Mouse (Mus musculus) layer of hippocampus, adult 2 months (tissue): ENCODE data around the gene Ghdc. TPM values are rescaled to one million over a fixed set of nuclear protein-coding genes. Genes with fewer than 3 reads are reported as not detected.

Experiments
- DNase-seq, 2 experiments: peaks; one replicate each; pipeline ENCODE4 v3.0.0; 2022; ENCODE audit warnings: low spot score in 2 of 2
- H3K27ac ChIP-seq: fragments of 200-600 bp; 2 replicates; pipeline ENCODE4 v1.8.1; 2022
- H3K4me3 ChIP-seq: fragments of 200-600 bp; 2 replicates; pipeline ENCODE4 v1.8.1; 2022; ENCODE audit warnings: mild to moderate bottlenecking
- CTCF ChIP-seq: fragments of 200-600 bp; conservative IDR thresholded peaks from 2 replicates; pipeline ENCODE4 v1.8.1; 2022; ENCODE audit warnings: antibody characterized with exemption, mild to moderate bottlenecking, moderate library complexity
- long read RNA-seq, 2 experiments: library from polyadenylated mRNA; stranded (forward); transcript quantifications; one replicate each; pipeline ENCODE4 v2.0.0; 2021; ENCODE audit warnings: borderline mapping rate in 2 of 2
- total RNA-seq, 2 experiments: library from RNA; stranded (reverse); gene quantifications; 2 replicates each; pipeline ENCODE4 v1.2.3; 2021

Ghdc gene
- 1 to 10 TPM; 4.3 to 5.2 TPM for total RNA-seq
- long read RNA-seq, experiment 1, partial matches to known transcripts: 1 of 3 reads
- long read RNA-seq, experiment 1, other reads (novel, unspliced or antisense): 1 of 3 reads
- long read RNA-seq, experiment 2, partial matches to known transcripts: 1 of 4 reads
- long read RNA-seq, experiment 2, other reads (novel, unspliced or antisense): 2 of 4 reads

- Histone ChIP-seq H3K27ac (peak within 1 kb of the TSS; percentile 87), H3K4me3 (peak within 1 kb of the TSS; percentile 66)
- TF ChIP-seq CTCF: no peak
- peak; percentile 67 to 79 for DNase-seq
Observed at GRCm38 (mm10) chr11:100770646-100771408, at the start of gene Ghdc. Gene Ghdc, minus strand, starts transcription at chr11:100770957.

- Histone ChIP-seq H3K27ac (no peak overlapping the region), H3K4me3 (no peak overlapping the region)
- TF ChIP-seq CTCF: no peak
- no peak for DNase-seq
Observed at GRCm38 (mm10) chr11:100820047-100820446, 49.3 kb upstream of the Ghdc start.

GRCm38 (mm10) chr11:100819626-100820025 is 48.9 kb upstream of the Ghdc start:
- no peak for TF ChIP-seq CTCF
- H3K27ac ChIP-seq: no peak overlapping the region
- no peak for DNase-seq
- H3K4me3 ChIP-seq: no peak overlapping the region

- TF ChIP-seq CTCF: no peak
- Histone ChIP-seq H3K27ac (no peak overlapping the region), H3K4me3 (no peak overlapping the region)
- no peak for DNase-seq
Observed at GRCm38 (mm10) chr11:100819048-100819447, 48.3 kb upstream of the Ghdc start.

- Histone ChIP-seq H3K4me3 (no peak overlapping the region), H3K27ac (no peak overlapping the region)
- DNase-seq: no peak
- no peak for TF ChIP-seq CTCF
Observed at GRCm38 (mm10) chr11:100818359-100819012, 47.7 kb upstream of the Ghdc start.

- no peak for TF ChIP-seq CTCF
- no peak overlapping the region for H3K4me3 ChIP-seq
- no peak overlapping the region for H3K27ac ChIP-seq
- no peak for DNase-seq
Observed at GRCm38 (mm10) chr11:100817311-100817710, 46.6 kb upstream of the Ghdc start.

GRCm38 (mm10) chr11:100816801-100817200 is 46.0 kb upstream of the Ghdc start:
- DNase-seq: no peak
- TF ChIP-seq CTCF: no peak
- no peak overlapping the region for H3K27ac ChIP-seq
- H3K4me3 ChIP-seq: no peak overlapping the region

GRCm38 (mm10) chr11:100816342-100816741 is 45.6 kb upstream of the Ghdc start:
- TF ChIP-seq CTCF: no peak
- DNase-seq: no peak
- Histone ChIP-seq H3K27ac (no peak overlapping the region), H3K4me3 (no peak overlapping the region)

- no peak for TF ChIP-seq CTCF
- H3K4me3 ChIP-seq: no peak overlapping the region
- no peak for DNase-seq
- H3K27ac ChIP-seq: no peak overlapping the region
Observed at GRCm38 (mm10) chr11:100814498-100814897, 43.7 kb upstream of the Ghdc start.

- Histone ChIP-seq H3K4me3 (no peak overlapping the region), H3K27ac (no peak overlapping the region)
- no peak for DNase-seq
- peak; percentile 57 for TF ChIP-seq CTCF
Observed at GRCm38 (mm10) chr11:100811132-100811531, 40.4 kb upstream of the Ghdc start.

- Histone ChIP-seq H3K27ac (no peak overlapping the region), H3K4me3 (no peak overlapping the region)
- no peak for DNase-seq
- no peak for TF ChIP-seq CTCF
Observed at GRCm38 (mm10) chr11:100810516-100810915, 39.8 kb upstream of the Ghdc start.

GRCm38 (mm10) chr11:100806380-100807305 is 35.9 kb upstream of the Ghdc start:
- DNase-seq: no peak
- TF ChIP-seq CTCF: no peak
- no peak overlapping the region for H3K4me3 ChIP-seq
- H3K27ac ChIP-seq: no peak overlapping the region

- H3K27ac ChIP-seq: no peak overlapping the region
- no peak overlapping the region for H3K4me3 ChIP-seq
- no peak for DNase-seq
- no peak for TF ChIP-seq CTCF
Observed at GRCm38 (mm10) chr11:100805535-100805934, 34.8 kb upstream of the Ghdc start.
